ENCODE assay signal across 9 mouse cellular contexts in genomic region chr10:86483968-86484367, GRCm38 (mm10). TPM values are rescaled to one million over a fixed set of nuclear protein-coding genes. Genes with fewer than 3 reads are reported as not detected.
DNase-seq lines count a peak whose midpoint lies in the region; TF ChIP-seq lines count a peak whose summit lies in the region.
"Had no signal": no experiment of that assay in that cellular context is flagged by ENCODE, and none has a peak within 500 bp of the region (broad histone marks: within the 10 kb centered on the region; RNA-seq: fewer than 3 reads in every experiment).

No protein-coding gene starts in this region.

- intact Hi-C loops in heart, adult 2 months (cut with DNase I): no loop called here

- TF ChIP-seq CTCF in heart, adult 2 months (IDR thresholded peaks at IDR 0.05): peak; percentile 66
- TF ChIP-seq CTCF in thymus, adult 2 months (IDR thresholded peaks at IDR 0.05; ENCODE audit: borderline replicate concordance, control insufficient read depth, extremely low read depth, insufficient read depth, low read length, poor library complexity): no peak

- H3K4me1 ChIP-seq in heart, adult 2 months (ENCODE audit: control insufficient read depth, insufficient read depth, low read length): no peaks in the 10 kb centered on the region
- H3K4me1 ChIP-seq in thymus, adult 2 months (replicated peaks; ENCODE audit: control insufficient read depth, insufficient read depth, low read length): no peaks in the 10 kb centered on the region

- TF ChIP-seq POLR2A in heart, adult 2 months (IDR thresholded peaks at IDR 0.05; ENCODE audit: insufficient read depth, low read depth, low read length): no peak
- no peak for TF ChIP-seq POLR2A in thymus, adult 2 months (IDR thresholded peaks at IDR 0.05; ENCODE audit: control insufficient read depth, extremely low read depth, insufficient read depth, low read length, poor library complexity)

- TF ChIP-seq EP300 in heart, adult 2 months (IDR thresholded peaks at IDR 0.05; ENCODE audit: insufficient read depth, low read depth, low read length): no peak

- H3K4me3 ChIP-seq in heart, adult 2 months: no peak overlapping the region
- H3K4me3 ChIP-seq in thymus, adult 2 months (ENCODE audit: control insufficient read depth, insufficient read depth, low read length): no peak overlapping the region
- H3K4me3 ChIP-seq: limb, embryonic 12.5 days had no signal

- no peaks in the 10 kb centered on the region for H3K79me2 ChIP-seq in heart, adult 2 months (replicated peaks; ENCODE audit: control insufficient read depth, insufficient read depth, low read length)

- no peaks in the 10 kb centered on the region; the same call in 1 of the 2 replicates for H3K27me3 ChIP-seq in heart, adult 2 months (ENCODE audit: control insufficient read depth, insufficient read depth, low read length)
- no peaks in the 10 kb centered on the region for H3K27me3 ChIP-seq in thymus, adult 2 months (ENCODE audit: control insufficient read depth, insufficient read depth, low read length)

- no peak for DNase-seq in heart, adult 2 months
- DNase-seq in heart, adult 9 months (ENCODE audit: low spot score in 2 of 2): no peak
- peak; percentile 30 for DNase-seq in thymus, adult 2 months
- no peak for DNase-seq in thymus, adult 18-20 months
- peak; percentile 46 for DNase-seq in embryo, embryonic 11 days
- peak; percentile 3 to 15 for DNase-seq in natural killer cell, adult 2 months (ENCODE audit: low spot score in 2 of 2)
- no peak for DNase-seq in layer of hippocampus, postnatal 14 days (ENCODE audit: low spot score in 2 of 2)
- DNase-seq in right cerebral cortex, postnatal 36 days (ENCODE audit: low spot score in 2 of 2): no peak

- H3K36me3 ChIP-seq in heart, adult 2 months (ENCODE audit: control insufficient read depth, insufficient read depth, low read length): no peaks in the 10 kb centered on the region
- no peaks in the 10 kb centered on the region for H3K36me3 ChIP-seq in thymus, adult 2 months (ENCODE audit: control insufficient read depth, insufficient read depth, low read length)
- H3K36me3 ChIP-seq: limb, embryonic 12.5 days had no signal

- H3K27ac ChIP-seq in heart, adult 2 months: no peak overlapping the region
- no peak overlapping the region for H3K27ac ChIP-seq in thymus, adult 2 months (ENCODE audit: control insufficient read depth, insufficient read depth, low read length)
- H3K27ac ChIP-seq: limb, embryonic 12.5 days had no signal

- 25% methylated on average over 3 of the region's 3 CpGs for WGBS in heart, adult 2 months
- WGBS in thymus, adult 2 months: 45% methylated on average over 3 of the region's 3 CpGs

- no peak overlapping the region for H3K9ac ChIP-seq in heart, adult 2 months (ENCODE audit: low read depth, low read length)
- H3K9ac ChIP-seq: limb, embryonic 12.5 days had no signal

RNA-seq across cellular contexts. Expression of gene Syn3, which starts 14.7 kb away (rescaled TPM):
- total RNA-seq in heart, adult 2 months (2021): under 1 TPM; 0.31 to 0.75 TPM
- 0.29 and 0.41 TPM in 2 replicates for polyA plus RNA-seq in heart, adult 2 months (2012; rRNA removed)
- 0.78 and 0.84 TPM in 2 replicates for polyA plus RNA-seq in thymus, adult 2 months (2012; rRNA removed)
- 10 to 100 TPM; 27.1 to 28.4 TPM for total RNA-seq in layer of hippocampus, postnatal 14 days (2021)

Comparison
In these comparisons a context has a peak if more than half of its experiments do, and no peak if none do; other contexts are left out.
1. DNase-seq: peak in thymus, adult 2 months (single experiment), embryo, embryonic 11 days (single experiment) and natural killer cell, adult 2 months (2 of 2); none in heart, adult 2 months (0 of 2), heart, adult 9 months (0 of 2), thymus, adult 18-20 months (0 of 2), layer of hippocampus, postnatal 14 days (0 of 2) and right cerebral cortex, postnatal 36 days (0 of 2).
2. RNA of gene Syn3, which starts 14.7 kb away (total RNA-seq): 27.1 to 28.4 TPM in layer of hippocampus, postnatal 14 days; 0.31 to 0.75 TPM in heart, adult 2 months; every median in the first group is over 10 times any median in the second.